In the genomic region with DNA sequence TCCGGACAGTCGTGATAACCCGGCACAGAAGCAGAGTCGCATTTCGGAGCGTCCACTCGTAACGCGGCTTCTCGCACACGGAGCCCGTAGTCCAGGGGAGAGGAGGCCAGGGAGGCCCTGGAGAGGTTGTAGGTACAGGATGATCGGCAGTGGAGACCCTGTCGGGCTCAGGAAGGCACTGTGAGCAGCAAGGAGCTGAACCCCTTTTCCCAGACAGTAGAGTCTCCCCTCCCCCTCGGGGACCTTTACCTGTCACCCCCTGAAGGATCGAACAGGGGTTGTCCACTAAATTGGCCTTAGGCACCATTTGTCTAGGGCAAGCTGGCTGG, we compare ENCODE assay signal across 7 mouse cellular contexts.
A peak's percentile ranks its signal among the peaks of the same experiment; 100 is the strongest.
DNase-seq lines count a peak whose midpoint lies in the region; ATAC-seq lines count a peak whose summit lies in the region.
"Not testable (repeated sequence)": the region's sequence is repeated elsewhere in the genome, so short reads cannot be mapped to it uniquely, and the experiment has no call there.

No protein-coding gene starts in this region.

- WGBS in heart, embryonic 15.5 days: 40% methylated on average over 16 of the region's 16 CpGs
- WGBS in kidney, embryonic 15.5 days: 57% methylated on average over 16 of the region's 16 CpGs
- WGBS in liver, embryonic 13.5 days (ENCODE audit: insufficient replicate concordance): 41% methylated on average over 16 of the region's 16 CpGs
- 58% methylated on average over 16 of the region's 16 CpGs for WGBS in neural tube, embryonic 12.5 days

- H3K4me3 ChIP-seq in heart, embryonic 15.5 days; kidney, embryonic 15.5 days (replicated peaks); liver, embryonic 13.5 days (replicated peaks): not testable (repeated sequence)
- H3K4me3 ChIP-seq in neural tube, embryonic 12.5 days: peak overlapping the region; percentile 7; the same call in 1 of the 2 replicates

- H3K27me3 ChIP-seq in heart, embryonic 15.5 days; kidney, embryonic 15.5 days; liver, embryonic 13.5 days; neural tube, embryonic 12.5 days (replicated peaks): not testable (repeated sequence)

- not testable (repeated sequence) for H3K9me3 ChIP-seq in heart, embryonic 15.5 days (replicated peaks); kidney, embryonic 15.5 days (replicated peaks); liver, embryonic 13.5 days (replicated peaks)
- peaks cover 28% of the 10 kb centered on the region; the same call in 1 of the 2 replicates for H3K9me3 ChIP-seq in neural tube, embryonic 12.5 days

- not testable (repeated sequence) for H3K4me1 ChIP-seq in heart, embryonic 15.5 days (replicated peaks); kidney, embryonic 15.5 days; liver, embryonic 13.5 days (replicated peaks); neural tube, embryonic 12.5 days

- not testable (repeated sequence) for H3K27ac ChIP-seq in heart, embryonic 15.5 days; kidney, embryonic 15.5 days; liver, embryonic 13.5 days; neural tube, embryonic 12.5 days

- not testable (repeated sequence) for H3K9ac ChIP-seq in heart, embryonic 15.5 days; kidney, embryonic 15.5 days; liver, embryonic 13.5 days; neural tube, embryonic 12.5 days

- not testable (repeated sequence) for H3K36me3 ChIP-seq in heart, embryonic 15.5 days; kidney, embryonic 15.5 days; liver, embryonic 13.5 days; neural tube, embryonic 12.5 days

- H3K4me2 ChIP-seq in heart, embryonic 15.5 days: peak overlapping the region; percentile 32; the same call in 1 of the 2 replicates
- H3K4me2 ChIP-seq in kidney, embryonic 15.5 days: peak overlapping the region; percentile 37
- H3K4me2 ChIP-seq in liver, embryonic 13.5 days: peak overlapping the region; percentile 45
- not testable (repeated sequence) for H3K4me2 ChIP-seq in neural tube, embryonic 12.5 days (replicated peaks)

- ATAC-seq in common myeloid progenitor, adult 5-6 weeks (replicated peaks; ENCODE audit: low read depth, poor library complexity, severe bottlenecking): 0 out of 2 replicates have a peak, but pooled peaks have one; percentile 25
- ATAC-seq in granulocyte monocyte progenitor cell, adult 5-6 weeks (replicated peaks; ENCODE audit: poor library complexity, severe bottlenecking): peak; percentile 7; the same call in 1 of the 2 replicates
- ATAC-seq in heart, embryonic 15.5 days (replicated peaks; ENCODE audit: insufficient number of reproducible peaks, insufficient read depth, low FRiP score, low read depth); kidney, embryonic 15.5 days (replicated peaks; ENCODE audit: low FRiP score); neural tube, embryonic 12.5 days (ENCODE audit: low FRiP score, low read depth): not testable (repeated sequence)
- ATAC-seq in liver, embryonic 13.5 days (ENCODE audit: low read depth): peak; percentile 34; the same call in 1 of the 2 replicates
- 0 out of 2 replicates have a peak, but pooled peaks have one; percentile 14 for ATAC-seq in megakaryocyte progenitor cell, adult 5-6 weeks (replicated peaks; ENCODE audit: poor library complexity)

- DNase-seq in liver, embryonic 13.5 days: not testable (repeated sequence)
